Mouse (Mus musculus) hindbrain, postnatal 0 days (tissue): ENCODE measurements around the gene Klf6. TPM values are rescaled to one million over a fixed set of nuclear protein-coding genes. Genes with fewer than 3 reads are reported as not detected.

Experiments used
- ATAC-seq: fragments of 200-750 bp; cut with Nextera tagmentation; 2 replicates; pipeline ENCODE4 v1.8.0; 2017; ENCODE audit warnings: mild to moderate bottlenecking, moderate TSS enrichment, moderate library complexity
- DNase-seq: peaks from one replicate; pipeline ENCODE4 v3.0.0-alpha.2; 2015; ENCODE audit warnings: low spot score
- H3K27ac ChIP-seq: fragments of 300-500 bp; sonication (generic); 2 replicates; pipeline ENCODE4 v1.5.1; 2014; ENCODE audit warnings: mild to moderate bottlenecking
- H3K27me3 ChIP-seq: fragments of 300-500 bp; sonication (generic); 2 replicates; pipeline ENCODE4 v1.6.1; 2014; ENCODE audit warnings: low read length, mixed read lengths; ENCODE audit not compliant: insufficient read depth
- H3K36me3 ChIP-seq: fragments of 300-500 bp; sonication (generic); 2 replicates; pipeline ENCODE4 v1.6.1; 2014; ENCODE audit warnings: low read length, mixed read lengths; ENCODE audit not compliant: insufficient read depth
- H3K4me1 ChIP-seq: fragments of 300-500 bp; sonication (generic); 2 replicates; pipeline ENCODE4 v1.6.1; 2014; ENCODE audit warnings: antibody characterized with exemption, low read length, mixed read lengths; ENCODE audit not compliant: insufficient read depth
- H3K4me2 ChIP-seq: fragments of 300-500 bp; sonication (generic); 2 replicates; pipeline ENCODE4 v1.6.1; 2014; ENCODE audit warnings: low read depth, mild to moderate bottlenecking, low read length, moderate library complexity, mixed read lengths
- H3K4me3 ChIP-seq: fragments of 300-500 bp; sonication (generic); 2 replicates; pipeline ENCODE4 v1.5.1; 2014; ENCODE audit warnings: low read length
- H3K9ac ChIP-seq: fragments of 300-500 bp; sonication (generic); replicated peaks from 2 replicates; pipeline ENCODE4 v1.6.1; 2014; ENCODE audit warnings: mild to moderate bottlenecking, low read length, moderate library complexity, mixed read lengths
- H3K9me3 ChIP-seq: fragments of 300-500 bp; sonication (generic); 2 replicates; pipeline ENCODE4 v1.6.1; 2016; ENCODE audit warnings: low read length, mixed read lengths
- CTCF ChIP-seq: IDR thresholded peaks from 2 replicates; pipeline ENCODE4 v1.5.1; 2016; ENCODE audit warnings: antibody characterized with exemption, control low read depth, low read depth
- WGBS: fragments of 180-500 bp; shearing (Covaris S2); extraction: QIAGEN DNeasy Blood & Tissue Kit; methylation state at CpG from one replicate; pipeline ENCODE4 v1.1.7; 2014; 5-methylcytosine and 5-hydroxymethylcytosine counted together
- polyA plus RNA-seq: library from polyadenylated mRNA; unstranded; fragments of >200 nt; fragmentation: Nextera tagmentation; extraction: Ambion mirVana; gene quantifications from 2 replicates; pipeline ENCODE4 v1.2.1, GENCODE M21; 2015
- total RNA-seq: library from RNA; depleted of rRNA; stranded (reverse); fragments of >200 nt; gene quantifications from 2 replicates; pipeline ENCODE4 v1.2.3, GENCODE M21; 2014

Klf6 gene
- total and polyA plus RNA-seq, 2 experiments from 2014 or later = 53.1 to 104 TPM

DNA sequence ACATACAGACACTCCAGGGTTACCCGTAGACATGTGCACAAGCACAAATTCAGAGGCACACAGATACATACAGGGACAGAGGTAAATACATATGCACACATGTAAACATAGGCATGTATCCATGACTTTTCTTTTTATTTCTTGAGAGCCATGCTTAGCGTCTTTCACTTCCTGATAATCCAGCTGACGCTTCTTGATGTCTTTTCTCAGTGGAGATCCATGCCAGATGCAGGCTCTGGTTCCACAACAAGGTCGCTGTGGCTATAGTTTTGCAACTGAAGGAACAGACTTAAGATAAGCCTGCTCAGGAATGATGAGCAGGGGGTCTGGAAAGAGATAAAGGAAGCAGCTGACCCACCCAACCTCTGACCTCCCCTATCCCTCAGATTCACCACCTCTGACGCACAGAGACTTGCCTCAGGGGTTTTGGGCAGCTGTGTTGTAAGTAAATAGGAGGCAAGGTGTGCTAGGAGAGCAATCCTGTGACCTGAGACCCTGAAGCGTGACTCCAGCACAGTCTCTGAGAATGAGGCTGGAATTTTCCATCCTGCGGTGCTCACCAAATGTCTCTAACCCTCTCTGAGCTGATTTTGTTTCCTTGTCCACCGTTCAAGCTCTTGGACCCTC, 37.0 kb upstream of the Klf6 start:
- no peak for ATAC-seq

GRCm38 (mm10) chr13:5826170-5826827, 35.0 kb upstream of the Klf6 start:
- DNase-seq = no peak
- ATAC-seq = no peak

More for the DNA sequence above, 37.0 kb upstream of the Klf6 start:
- Histone ChIP-seq H3K4me3 (no peak overlapping the region), H3K36me3 (no peaks in the 10 kb centered on the region), H3K4me1 (no peaks in the 10 kb centered on the region), H3K27me3 (no peaks in the 10 kb centered on the region), H3K4me2 (no peak overlapping the region), H3K9me3 (no peaks in the 10 kb centered on the region), H3K9ac (no peak overlapping the region), H3K27ac (no peak overlapping the region)
- no peak for DNase-seq
- 74% methylated on average over 8 of the region's 8 CpGs for WGBS
- no peak for TF ChIP-seq CTCF

GRCm38 (mm10) chr13:5831976-5832375, 29.3 kb upstream of the Klf6 start:
- WGBS = 12% methylated on average over 7 of the region's 7 CpGs
- H3K9ac ChIP-seq = no peak overlapping the region

More at GRCm38 (mm10) chr13:5826170-5826827, 35.0 kb upstream of the Klf6 start:
- H3K9me3 ChIP-seq = no peaks in the 10 kb centered on the region
- no peak overlapping the region for H3K9ac ChIP-seq
- no peak overlapping the region for H3K4me3 ChIP-seq
- no peak overlapping the region for H3K27ac ChIP-seq
- 80% methylated on average over 9 of the region's 9 CpGs for WGBS
- no peaks in the 10 kb centered on the region for H3K36me3 ChIP-seq
- TF ChIP-seq CTCF = no peak
- no peaks in the 10 kb centered on the region for H3K27me3 ChIP-seq
- H3K4me2 ChIP-seq = no peak overlapping the region
- H3K4me1 ChIP-seq = no peaks in the 10 kb centered on the region

GRCm38 (mm10) chr13:5837174-5837777, 24.0 kb upstream of the Klf6 start:
- Histone ChIP-seq H3K4me2 (no peak overlapping the region), H3K9ac (no peak overlapping the region), H3K4me1 (no peaks in the 10 kb centered on the region), H3K36me3 (no peaks in the 10 kb centered on the region), H3K27me3 (no peaks in the 10 kb centered on the region), H3K27ac (no peak overlapping the region), H3K4me3 (no peak overlapping the region), H3K9me3 (no peaks in the 10 kb centered on the region)
- TF ChIP-seq CTCF = no peak
- DNase-seq = no peak
- 88% methylated on average over 4 of the region's 4 CpGs for WGBS
- no peak for ATAC-seq

More at GRCm38 (mm10) chr13:5831976-5832375, 29.3 kb upstream of the Klf6 start:
- no peak for DNase-seq
- H3K9me3 ChIP-seq = no peaks in the 10 kb centered on the region
- H3K4me1 ChIP-seq = no peaks in the 10 kb centered on the region
- ATAC-seq = no peak
- TF ChIP-seq CTCF = no peak
- H3K36me3 ChIP-seq = no peaks in the 10 kb centered on the region
- no peaks in the 10 kb centered on the region for H3K27me3 ChIP-seq
- H3K4me3 ChIP-seq = no peak overlapping the region
- H3K27ac ChIP-seq = no peak overlapping the region
- no peak overlapping the region for H3K4me2 ChIP-seq

- DNase-seq (no peak), ATAC-seq (no peak)
- H3K9me3 ChIP-seq = no peaks in the 10 kb centered on the region
- H3K4me2 ChIP-seq = no peak overlapping the region
- WGBS = 91% methylated on average over 6 of the region's 6 CpGs
- no peak overlapping the region for H3K4me3 ChIP-seq
- no peaks in the 10 kb centered on the region for H3K27me3 ChIP-seq
- no peak overlapping the region for H3K9ac ChIP-seq
- no peak overlapping the region for H3K27ac ChIP-seq
- TF ChIP-seq CTCF = no peak
- no peaks in the 10 kb centered on the region for H3K36me3 ChIP-seq
- H3K4me1 ChIP-seq = no peaks in the 10 kb centered on the region
These were observed 19.9 kb upstream of the Klf6 start for GRCm38 (mm10) chr13:5841418-5841817.

DNA sequence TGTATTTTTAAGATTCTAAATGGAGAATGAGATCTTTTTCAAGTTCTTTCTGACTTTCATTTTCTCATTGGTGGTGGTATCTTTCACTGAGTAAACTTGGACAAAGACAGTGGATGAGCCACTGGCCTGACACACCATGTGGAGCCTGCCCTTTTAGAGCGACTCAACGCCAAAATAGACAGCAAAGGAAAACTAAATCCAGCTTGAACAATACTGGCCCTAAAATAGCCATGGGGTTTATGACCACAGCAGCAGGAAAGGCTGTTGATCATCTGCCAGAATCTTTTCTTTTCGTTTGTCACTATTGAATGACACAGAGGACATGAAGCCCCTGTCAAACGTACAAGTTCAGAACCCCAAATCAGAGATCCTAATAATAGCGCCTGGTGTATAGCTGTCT, 18.4 kb upstream of the Klf6 start:
- Histone ChIP-seq H3K36me3 (no peaks in the 10 kb centered on the region), H3K9ac (no peak overlapping the region), H3K27ac (no peak overlapping the region), H3K9me3 (no peaks in the 10 kb centered on the region), H3K4me2 (no peak overlapping the region), H3K4me3 (no peak overlapping the region), H3K27me3 (no peaks in the 10 kb centered on the region), H3K4me1 (no peaks in the 10 kb centered on the region)
- WGBS = 60% methylated on average over 5 of the region's 5 CpGs
- no peak for DNase-seq
- no peak for TF ChIP-seq CTCF
- ATAC-seq = no peak

DNA sequence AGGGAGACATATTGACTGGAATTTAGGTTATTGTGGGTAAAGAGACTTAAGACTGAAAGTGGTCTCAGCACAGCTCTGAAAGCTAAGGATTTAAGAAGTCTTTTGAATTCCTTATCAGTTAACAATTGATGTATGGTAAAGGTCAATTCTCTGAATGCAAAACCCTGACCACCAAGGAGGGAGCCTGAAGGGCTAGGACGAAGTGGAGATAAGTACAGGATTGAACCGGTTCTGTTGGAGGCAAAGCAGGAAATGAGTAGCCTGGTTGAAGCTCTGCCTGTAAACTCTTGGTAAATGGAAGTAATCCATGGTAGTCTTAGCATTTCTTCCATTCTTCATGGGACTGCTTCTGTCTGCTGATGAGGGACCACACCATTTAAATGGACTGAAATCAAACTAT, 17.5 kb upstream of the Klf6 start:
- Histone ChIP-seq H3K27ac (no peak overlapping the region), H3K4me2 (no peak overlapping the region), H3K4me1 (no peaks in the 10 kb centered on the region), H3K9ac (no peak overlapping the region), H3K9me3 (no peaks in the 10 kb centered on the region), H3K36me3 (no peaks in the 10 kb centered on the region), H3K27me3 (no peaks in the 10 kb centered on the region), H3K4me3 (no peak overlapping the region)
- no peak for DNase-seq
- TF ChIP-seq CTCF = no peak
- WGBS = 68% methylated on average over 2 of the region's 2 CpGs
- ATAC-seq = no peak
